Mouse (Mus musculus): ENCODE results near the gene Cntfr. TPM values are rescaled to one million over a fixed set of nuclear protein-coding genes. Genes with fewer than 3 reads are reported as not detected.
A peak's percentile ranks its signal among the peaks of the same experiment; 100 is the strongest.
"Not testable (repeated sequence)": the region's sequence is repeated elsewhere in the genome, so short reads cannot be mapped to it uniquely, and the experiment has no call there.

The Cntfr gene
- polyA plus RNA-seq, 1 experiment from 2014 or later = 4.3 TPM

DNA sequence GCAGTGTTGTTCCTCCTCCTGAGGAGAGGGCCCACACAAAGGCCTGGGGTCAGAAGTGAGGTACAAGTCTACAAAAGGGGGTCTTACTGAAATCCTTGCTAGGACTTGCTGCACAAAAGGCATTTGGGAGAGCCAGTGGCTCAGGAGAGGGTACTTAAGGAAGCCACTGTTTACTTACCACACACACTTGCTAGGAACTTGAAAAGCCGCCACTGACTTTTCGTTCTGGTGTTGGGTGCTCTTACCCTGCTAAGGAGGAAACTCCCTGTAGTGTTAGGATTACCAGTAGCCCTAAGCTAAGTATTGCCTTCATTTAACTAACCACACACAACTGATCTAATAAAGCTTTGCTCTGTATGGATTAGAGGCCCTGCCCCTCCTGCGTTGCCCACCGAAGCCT is 6.9 kb downstream of the Cntfr start:
- not testable (repeated sequence) for H3K4me3 ChIP-seq (ENCODE audit: low read depth, low read length); H3K9ac ChIP-seq (ENCODE audit: low read length); H3K27ac ChIP-seq (replicated peaks); H3K4me1 ChIP-seq (replicated peaks; ENCODE audit: control insufficient read depth, insufficient read depth); H3K4me2 ChIP-seq (replicated peaks; ENCODE audit: low read depth); ATAC-seq (ENCODE audit: low FRiP score, low TSS enrichment); DNase-seq (ENCODE audit: low spot score); H3K27me3 ChIP-seq (ENCODE audit: control insufficient read depth, insufficient read depth, low read length); H3K9me3 ChIP-seq (ENCODE audit: control insufficient read depth, low read length); H3K36me3 ChIP-seq (ENCODE audit: control insufficient read depth, insufficient read depth, low read length)
- no CpG with 5 or more reads among the region's 4 CpGs for WGBS

DNA sequence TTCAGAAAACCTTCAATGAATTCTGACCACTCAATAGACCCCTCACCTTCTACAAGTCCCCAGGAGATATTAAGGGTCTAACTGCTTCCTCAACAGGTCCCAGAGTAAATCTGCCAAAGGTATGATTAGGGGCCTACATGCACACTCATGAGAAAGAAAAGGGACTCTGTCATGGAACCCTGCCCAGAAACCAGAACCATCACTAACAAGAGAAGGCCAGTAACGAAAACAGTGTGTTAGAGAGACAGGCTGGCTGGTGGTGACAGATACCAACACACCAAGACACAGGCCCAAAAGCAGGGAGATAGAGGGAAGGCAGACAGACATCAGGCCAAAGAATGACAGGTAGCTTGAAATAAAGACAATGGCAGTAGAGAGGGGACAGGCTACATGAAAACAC is 8.3 kb downstream of the Cntfr start:
- not testable (repeated sequence) for DNase-seq (ENCODE audit: low spot score); H3K27me3 ChIP-seq (ENCODE audit: control insufficient read depth, insufficient read depth, low read length); H3K4me3 ChIP-seq (ENCODE audit: low read depth, low read length); H3K9ac ChIP-seq (ENCODE audit: low read length); ATAC-seq (ENCODE audit: low FRiP score, low TSS enrichment); H3K27ac ChIP-seq (replicated peaks); H3K4me2 ChIP-seq (replicated peaks; ENCODE audit: low read depth); H3K36me3 ChIP-seq (ENCODE audit: control insufficient read depth, insufficient read depth, low read length); H3K4me1 ChIP-seq (replicated peaks; ENCODE audit: control insufficient read depth, insufficient read depth); H3K9me3 ChIP-seq (ENCODE audit: control insufficient read depth, low read length)
- 50% methylated on average over 1 of the region's 1 CpGs for WGBS

DNA sequence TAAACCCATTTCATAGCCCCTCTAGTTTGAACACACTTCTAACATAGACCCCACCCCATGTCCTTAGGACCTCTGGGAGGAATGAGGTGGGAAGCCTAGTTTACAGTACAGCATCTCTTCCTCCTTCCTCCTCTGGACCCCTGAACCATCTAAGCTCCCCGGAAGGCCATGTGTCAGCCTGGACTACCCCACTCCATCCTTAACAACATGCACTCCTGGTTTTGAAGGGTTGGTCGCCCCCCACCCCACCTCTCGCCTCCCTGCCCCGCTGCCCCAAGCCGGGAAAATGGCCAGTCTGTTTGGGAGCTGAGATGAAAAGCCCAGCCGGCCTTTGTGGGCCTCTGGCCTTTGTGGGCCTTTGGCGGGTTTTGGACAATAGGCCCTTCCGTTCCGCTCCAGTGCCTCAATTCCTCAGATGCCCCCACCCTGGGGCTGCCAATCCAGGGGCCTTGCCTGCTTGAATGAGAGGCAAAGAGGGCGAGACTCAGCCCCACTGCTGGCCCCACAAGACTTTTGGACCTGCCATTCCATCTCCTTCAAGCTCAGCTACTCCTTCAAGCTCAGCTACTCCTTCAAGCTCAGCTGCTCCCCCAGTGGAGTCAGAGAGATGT is 10.9 kb downstream of the Cntfr start:
- DNase-seq (ENCODE audit: low spot score); H3K4me2 ChIP-seq (replicated peaks; ENCODE audit: low read depth); H3K4me1 ChIP-seq (replicated peaks; ENCODE audit: control insufficient read depth, insufficient read depth); ATAC-seq (ENCODE audit: low FRiP score, low TSS enrichment); H3K27me3 ChIP-seq (ENCODE audit: control insufficient read depth, insufficient read depth, low read length); H3K9me3 ChIP-seq (ENCODE audit: control insufficient read depth, low read length); H3K36me3 ChIP-seq (ENCODE audit: control insufficient read depth, insufficient read depth, low read length); H3K9ac ChIP-seq (ENCODE audit: low read length); H3K4me3 ChIP-seq (ENCODE audit: low read depth, low read length); H3K27ac ChIP-seq (replicated peaks): not testable (repeated sequence)
- WGBS = 47% methylated on average over 9 of the region's 10 CpGs

DNA sequence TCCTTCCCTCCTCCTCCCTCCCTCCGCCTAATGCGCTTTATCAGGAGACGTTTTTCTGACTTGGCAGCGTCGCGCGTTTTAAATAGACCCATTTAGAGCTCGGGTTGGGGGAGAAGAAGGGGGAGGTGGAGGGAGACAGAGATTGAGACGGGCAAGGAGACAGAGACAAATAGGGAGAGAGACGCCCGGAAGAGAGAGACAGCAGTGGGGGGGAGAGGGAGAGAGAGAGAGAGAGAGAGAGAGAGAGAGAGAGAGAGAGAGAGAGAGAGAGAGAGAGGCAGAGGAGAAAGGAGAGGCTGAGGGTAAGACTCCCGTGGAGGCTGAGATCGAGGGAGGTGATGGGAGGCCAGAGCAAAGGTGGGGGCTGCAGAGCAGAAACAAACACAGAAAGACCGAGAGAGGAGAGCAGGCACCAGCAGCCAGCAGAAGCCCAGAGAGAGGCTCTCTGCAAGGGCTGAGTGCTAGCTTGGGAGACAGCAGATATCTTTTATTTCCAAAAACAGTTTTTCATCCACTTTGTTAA is 11.9 kb downstream of the Cntfr start:
- H3K4me2 ChIP-seq (replicated peaks; ENCODE audit: low read depth); H3K9me3 ChIP-seq (ENCODE audit: control insufficient read depth, low read length); H3K4me3 ChIP-seq (ENCODE audit: low read depth, low read length); H3K36me3 ChIP-seq (ENCODE audit: control insufficient read depth, insufficient read depth, low read length); DNase-seq (ENCODE audit: low spot score); H3K4me1 ChIP-seq (replicated peaks; ENCODE audit: control insufficient read depth, insufficient read depth); H3K9ac ChIP-seq (ENCODE audit: low read length); ATAC-seq (ENCODE audit: low FRiP score, low TSS enrichment); H3K27me3 ChIP-seq (ENCODE audit: control insufficient read depth, insufficient read depth, low read length); H3K27ac ChIP-seq (replicated peaks): not testable (repeated sequence)
- WGBS = under 1% methylated on average over 13 of the region's 14 CpGs

DNA sequence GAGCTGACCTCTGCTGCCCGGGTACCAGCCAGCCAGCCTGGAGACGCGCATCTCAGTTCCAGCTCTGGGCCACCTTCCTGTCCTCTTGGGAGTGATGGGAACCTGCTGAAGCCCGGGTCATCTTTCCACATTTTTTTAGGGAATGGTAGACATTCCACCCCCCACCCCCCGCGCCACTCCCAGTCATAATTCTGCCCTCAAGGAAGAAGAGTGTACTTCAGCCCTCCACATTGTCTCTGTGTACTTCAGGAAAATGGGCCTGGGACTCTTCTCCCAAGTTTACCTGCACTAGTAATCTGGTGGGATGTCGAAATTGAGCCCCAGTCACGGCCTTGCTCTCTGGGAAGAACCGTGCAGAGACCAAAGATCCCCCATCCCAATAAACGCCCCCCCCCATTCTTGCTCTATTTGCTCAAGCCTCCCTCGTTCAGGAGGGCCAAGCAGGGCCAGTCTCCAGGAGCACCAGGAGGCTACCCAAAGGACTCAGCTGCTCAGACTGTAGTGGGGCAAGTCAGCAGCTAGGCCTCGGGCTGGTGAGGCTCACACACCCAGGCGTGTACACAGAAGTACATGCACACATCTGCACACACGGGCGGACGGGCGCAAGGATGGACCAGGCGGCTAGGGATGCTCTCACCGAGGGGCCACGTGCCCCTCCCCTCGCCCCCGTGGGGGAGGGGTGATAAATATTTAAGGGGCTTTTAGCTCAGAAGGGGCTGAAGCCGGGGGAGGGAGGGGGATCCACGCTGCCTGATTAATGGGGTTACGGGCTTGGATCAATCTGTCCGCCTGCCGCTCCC is 12.6 kb downstream of the Cntfr start:
- ATAC-seq (ENCODE audit: low FRiP score, low TSS enrichment) = peak; percentile 46; the same call in 1 of the 2 replicates
- not testable (repeated sequence) for H3K27ac ChIP-seq (replicated peaks); H3K9me3 ChIP-seq (ENCODE audit: control insufficient read depth, low read length); H3K27me3 ChIP-seq (ENCODE audit: control insufficient read depth, insufficient read depth, low read length); H3K4me3 ChIP-seq (ENCODE audit: low read depth, low read length); H3K36me3 ChIP-seq (ENCODE audit: control insufficient read depth, insufficient read depth, low read length); DNase-seq (ENCODE audit: low spot score); H3K4me2 ChIP-seq (replicated peaks; ENCODE audit: low read depth); H3K4me1 ChIP-seq (replicated peaks; ENCODE audit: control insufficient read depth, insufficient read depth); H3K9ac ChIP-seq (ENCODE audit: low read length)
- 14% methylated on average over 22 of the region's 27 CpGs for WGBS

DNA sequence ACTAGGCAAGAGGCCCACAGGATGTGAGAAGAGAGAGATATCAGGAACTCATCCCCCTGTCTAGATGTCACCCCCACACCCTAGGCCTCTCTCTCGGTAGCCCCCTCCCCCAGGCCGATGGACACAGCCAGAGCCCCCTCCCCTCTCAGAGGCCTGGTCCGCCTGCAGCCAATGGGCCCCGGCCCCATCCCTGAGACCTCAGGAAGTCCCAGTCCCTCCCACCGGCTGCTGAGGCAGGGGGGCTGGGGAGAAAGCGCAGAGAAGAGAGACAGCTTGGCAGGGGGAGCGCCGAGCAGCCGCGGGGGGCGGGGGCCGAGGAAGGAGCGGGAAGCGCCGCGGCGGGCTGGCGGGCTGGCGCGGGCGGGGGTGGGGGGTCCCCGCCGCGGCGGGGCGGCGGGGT is 13.6 kb downstream of the Cntfr start:
- WGBS = 0% methylated on average over 8 of the region's 27 CpGs
- H3K4me1 ChIP-seq (replicated peaks; ENCODE audit: control insufficient read depth, insufficient read depth); H3K4me2 ChIP-seq (replicated peaks; ENCODE audit: low read depth); H3K36me3 ChIP-seq (ENCODE audit: control insufficient read depth, insufficient read depth, low read length); H3K27me3 ChIP-seq (ENCODE audit: control insufficient read depth, insufficient read depth, low read length); H3K27ac ChIP-seq (replicated peaks); DNase-seq (ENCODE audit: low spot score); H3K9me3 ChIP-seq (ENCODE audit: control insufficient read depth, low read length); H3K9ac ChIP-seq (ENCODE audit: low read length); H3K4me3 ChIP-seq (ENCODE audit: low read depth, low read length): not testable (repeated sequence)
- ATAC-seq (ENCODE audit: low FRiP score, low TSS enrichment) = peak; percentile 20; the same call in 1 of the 2 replicates
